Mouse (Mus musculus) fibroblast of lung, adult 2 months (primary cell): ENCODE results near the gene Sec16b.

Experiments used
- DNase-seq: peaks from one replicate; pipeline ENCODE4 v3.0.0-alpha.2; 2011; ENCODE audit warnings: low read depth

Gene Sec16b

GRCm38 (mm10) chr1:157513559-157513958, 7.0 kb downstream of the Sec16b start:
- no peak for DNase-seq

- no peak for DNase-seq
These were observed 7.8 kb downstream of the Sec16b start for GRCm38 (mm10) chr1:157514298-157514697.

GRCm38 (mm10) chr1:157516838-157517808, 10.6 kb downstream of the Sec16b start:
- DNase-seq = no peak

- DNase-seq = peak; percentile 82
These were observed 11.6 kb downstream of the Sec16b start for GRCm38 (mm10) chr1:157518111-157518523.

DNA sequence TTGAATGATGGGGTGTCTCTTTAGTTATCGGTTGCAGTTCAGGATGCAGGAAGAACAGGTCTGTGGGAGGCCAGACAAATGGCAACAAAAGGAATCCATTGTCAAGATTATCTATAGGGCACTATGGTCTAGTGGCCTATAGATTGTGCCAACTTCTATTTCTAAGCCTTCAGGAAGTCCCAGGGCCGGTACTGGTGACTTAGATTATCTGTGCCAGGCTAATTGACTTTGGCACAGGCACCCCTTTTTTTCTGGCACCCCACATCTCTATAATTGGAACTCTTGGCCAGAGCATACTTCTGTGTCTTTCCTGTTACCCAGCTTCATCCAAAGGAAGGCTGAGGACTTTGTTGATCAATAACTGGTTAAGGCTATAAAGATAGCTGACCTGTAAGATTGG, 12.9 kb downstream of the Sec16b start:
- no peak for DNase-seq

DNA sequence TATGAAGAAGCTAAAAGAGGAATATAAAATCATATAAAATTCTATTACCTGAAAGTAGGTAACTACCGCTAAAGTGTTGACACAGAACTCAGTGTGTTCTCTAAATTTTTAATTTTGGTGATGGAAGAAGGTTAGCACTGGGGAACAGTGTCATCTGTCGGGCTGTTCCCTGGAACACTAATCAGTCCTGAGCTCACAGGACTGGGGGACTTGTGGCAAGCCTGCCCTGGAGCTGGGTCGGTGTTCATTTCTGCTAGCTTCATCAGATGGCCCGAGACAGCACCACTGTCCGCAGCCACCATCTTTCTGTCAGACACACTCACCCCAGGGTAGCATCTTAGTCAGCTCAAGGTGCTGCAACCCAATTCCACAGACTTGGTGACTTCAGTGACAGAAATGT, 15.8 kb downstream of the Sec16b start:
- DNase-seq = no peak

DNA sequence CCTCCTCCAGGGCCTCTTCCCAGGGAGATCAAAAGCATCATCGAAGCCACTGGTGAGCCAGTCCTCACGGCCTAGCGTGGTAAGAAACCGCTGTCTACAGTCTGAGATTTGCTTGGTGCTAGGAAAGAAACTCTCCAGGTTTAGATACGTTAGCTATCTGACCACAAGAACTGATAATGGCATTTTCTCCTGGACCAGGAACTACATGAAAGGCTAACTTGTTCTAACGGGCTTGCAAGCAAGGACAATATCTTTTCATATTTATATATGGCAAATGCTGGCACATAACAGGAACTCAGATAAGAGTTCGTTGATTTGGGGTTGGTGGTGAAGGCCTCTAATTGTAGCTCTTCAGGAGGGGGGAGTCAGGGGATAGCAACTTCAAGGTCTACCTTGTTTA, 18.2 kb downstream of the Sec16b start:
- DNase-seq = no peak

- no peak for DNase-seq
These were observed 19.3 kb downstream of the Sec16b start for GRCm38 (mm10) chr1:157525692-157526354.

- DNase-seq = no peak
These were observed 20.1 kb downstream of the Sec16b start for GRCm38 (mm10) chr1:157526625-157527024.

GRCm38 (mm10) chr1:157532826-157533460, 26.4 kb downstream of the Sec16b start:
- DNase-seq = no peak

DNA sequence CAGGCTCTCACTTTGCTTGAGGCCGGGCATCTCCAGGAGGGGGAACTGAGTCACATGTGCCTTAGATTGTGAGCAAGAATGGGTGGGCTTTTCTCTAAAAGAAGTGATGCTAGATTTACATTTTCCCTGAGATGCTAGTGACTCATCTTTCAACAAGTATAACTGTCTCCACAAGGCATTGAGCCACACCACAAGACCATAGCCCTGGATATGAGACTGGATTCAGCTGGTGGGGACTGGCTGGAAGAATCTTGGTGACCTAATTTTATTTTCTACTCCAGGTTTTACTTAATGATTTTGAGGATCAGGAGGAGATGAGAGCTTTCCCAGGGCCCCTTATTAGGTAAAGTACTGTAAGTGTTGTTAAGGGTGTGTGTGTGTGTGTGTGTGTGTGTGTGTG, 29.0 kb downstream of the Sec16b start:
- DNase-seq = no peak

- peak; percentile 44 for DNase-seq
These were observed 29.9 kb downstream of the Sec16b start for GRCm38 (mm10) chr1:157536471-157536870.

DNA sequence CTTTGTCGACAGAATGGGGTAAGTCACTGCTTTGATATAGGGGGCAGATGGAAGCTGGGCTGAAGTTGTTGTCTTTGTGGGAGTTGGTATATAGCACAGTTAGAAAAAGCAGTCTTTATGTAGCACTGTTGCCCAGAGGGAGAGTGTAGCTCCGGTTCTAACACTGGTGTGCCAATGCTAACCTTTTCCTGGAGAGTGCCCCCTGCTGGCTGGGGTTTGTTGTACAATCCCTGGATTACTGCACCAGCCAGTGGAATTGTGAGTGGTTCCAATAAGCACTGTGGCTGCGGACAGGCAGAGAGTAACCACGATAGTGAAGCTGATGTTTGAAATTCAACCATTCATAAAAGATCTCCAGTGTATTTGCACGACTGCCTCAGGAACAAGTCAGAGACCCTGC, 31.1 kb downstream of the Sec16b start:
- DNase-seq = no peak

DNA sequence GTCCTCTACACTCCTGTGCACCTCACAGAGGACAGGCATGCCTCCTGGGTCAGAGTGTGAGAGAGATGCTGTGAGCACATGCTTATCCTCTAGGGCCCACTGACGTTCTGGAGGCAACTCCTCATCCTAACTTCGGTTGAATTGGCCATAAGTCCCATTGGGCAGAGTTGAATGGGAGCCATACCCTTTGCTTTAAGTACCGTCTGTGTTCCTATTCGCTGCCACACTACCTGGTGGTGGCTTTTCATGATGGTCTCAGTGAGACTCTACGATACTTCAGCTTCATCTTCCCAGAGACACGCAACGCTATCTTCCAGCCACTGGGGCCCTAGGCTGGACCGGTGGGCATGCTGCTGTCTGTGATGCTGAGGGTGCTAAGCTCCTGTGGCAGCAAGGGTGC, 38.5 kb downstream of the Sec16b start:
- DNase-seq = no peak

DNA sequence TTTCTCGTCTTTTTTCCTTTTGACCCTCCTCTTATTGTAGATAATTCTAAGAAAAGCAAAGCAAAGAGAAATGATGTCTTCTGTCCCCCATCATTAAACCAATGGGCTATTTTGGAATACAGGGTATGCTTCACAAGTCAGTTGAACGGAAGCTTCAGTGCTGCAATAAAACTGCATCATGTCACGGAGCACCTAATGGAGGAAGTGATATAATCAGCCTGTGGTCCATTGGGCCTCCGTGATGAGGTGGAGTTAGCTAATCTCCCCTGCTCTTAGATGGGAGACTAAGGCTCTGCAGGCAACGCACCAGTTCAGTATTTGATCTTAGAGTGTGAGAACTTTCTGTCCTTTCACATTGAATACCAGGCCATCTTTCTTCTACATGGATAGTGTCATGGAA, 41.1 kb downstream of the Sec16b start:
- DNase-seq = no peak

GRCm38 (mm10) chr1:157549721-157550120, 43.2 kb downstream of the Sec16b start:
- no peak for DNase-seq

- no peak for DNase-seq
These were observed 46.4 kb downstream of the Sec16b start for GRCm38 (mm10) chr1:157552749-157553451.

GRCm38 (mm10) chr1:157554163-157554562, 47.6 kb downstream of the Sec16b start:
- no peak for DNase-seq

- DNase-seq = no peak
These were observed 48.4 kb downstream of the Sec16b start for GRCm38 (mm10) chr1:157554686-157555530.

GRCm38 (mm10) chr1:157555738-157556137, 49.2 kb downstream of the Sec16b start:
- DNase-seq = no peak

- DNase-seq = no peak
These were observed 49.9 kb downstream of the Sec16b start for GRCm38 (mm10) chr1:157556439-157556838.
